Mouse (Mus musculus): Measurements from ENCODE around the gene Acer3.

DNA sequence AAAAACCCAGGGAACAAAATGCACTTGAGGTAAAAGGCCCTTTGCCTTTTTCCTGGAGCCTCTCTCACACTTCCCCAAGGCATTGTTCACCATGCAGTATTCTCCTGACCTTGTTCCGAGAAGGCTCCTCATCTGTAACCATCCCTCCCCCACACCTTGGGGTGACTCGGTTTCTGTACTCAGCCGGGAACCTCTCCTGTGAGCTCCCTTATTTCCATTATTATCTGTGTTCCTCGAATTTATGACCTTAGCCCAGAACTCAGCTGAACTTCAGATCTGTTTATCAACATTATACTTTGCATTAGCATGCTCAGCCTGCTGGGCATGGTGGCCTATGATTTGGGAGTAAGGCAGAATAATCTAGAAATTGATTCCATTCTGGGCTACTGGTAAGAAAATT, 118.1 kb downstream of the Acer3 start:
- TF ChIP-seq CTCF (IDR thresholded peaks at IDR 0.05 in 2 of 3, conservative IDR thresholded peaks at IDR 0.05 in 1 of 3; ENCODE audit: control insufficient read depth in 1 of 3, insufficient read depth in 1 of 3, low read depth in 2 of 3, low read length in 3 of 3, poor library complexity in 1 of 3, severe bottlenecking in 1 of 3) (no peak), HCFC1 (IDR thresholded peaks at IDR 0.05; ENCODE audit: low read depth, low read length) (no peak), EP300 (IDR thresholded peaks at IDR 0.05; ENCODE audit: low read depth in 1 of 2, low read length in 2 of 2) (no peak), POLR2A (IDR thresholded peaks at IDR 0.05; ENCODE audit: control insufficient read depth in 1 of 2, insufficient read depth in 1 of 2, low read depth in 1 of 2, low read length in 2 of 2, poor library complexity in 1 of 2) (no peak), POLR2AphosphoS2 (IDR thresholded peaks at IDR 0.05; ENCODE audit: low read length) (no peak)

Measured in MEL (cell line).